Mouse (Mus musculus): Measurements from ENCODE around the gene Tepp. TPM values are rescaled to one million over a fixed set of nuclear protein-coding genes. Genes with fewer than 3 reads are reported as not detected.

The Tepp gene
- total RNA-seq, 2 experiments from 2014 or later: not detected

DNA sequence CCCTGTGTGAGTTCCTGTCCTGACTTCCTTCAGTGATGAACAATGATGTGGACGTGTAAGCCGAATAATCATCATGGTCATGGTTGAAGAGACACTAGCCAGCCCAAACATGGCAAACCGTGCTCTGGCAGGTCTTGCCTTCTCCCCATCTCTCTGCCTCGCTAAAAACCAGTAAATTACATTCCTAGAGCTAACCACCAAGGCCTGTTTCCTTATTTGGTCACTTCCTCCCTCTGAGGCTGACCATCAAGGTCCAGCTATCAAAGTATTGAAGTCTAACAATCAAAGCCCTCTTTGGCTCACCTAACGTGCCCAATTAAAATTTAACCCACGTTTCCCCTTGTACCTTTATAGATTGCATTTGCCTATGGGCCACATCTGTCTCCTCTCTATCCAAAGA is 51.9 kb downstream of the Tepp start:
- DNase-seq (ENCODE audit: low spot score): no peak

DNA sequence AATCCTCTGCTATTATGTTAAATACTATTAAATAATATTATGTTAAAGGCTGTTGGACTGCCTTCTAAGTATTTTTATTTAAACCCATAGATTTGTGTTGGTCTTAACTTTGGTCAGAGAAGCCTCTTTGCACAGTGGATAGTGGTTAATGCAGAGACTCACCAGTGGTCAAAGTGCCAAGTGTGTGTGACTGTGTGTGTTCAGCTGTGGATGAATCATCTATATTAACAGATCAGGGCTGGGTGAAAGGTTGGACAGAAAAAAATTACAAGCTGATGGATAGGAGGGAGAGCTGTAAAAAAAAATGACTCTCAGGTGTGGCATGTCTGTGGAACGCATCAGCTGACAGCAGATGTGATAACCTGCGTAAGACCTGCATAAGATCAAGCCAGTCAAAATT is 53.5 kb downstream of the Tepp start:
- no peak for DNase-seq (ENCODE audit: low spot score)

DNA sequence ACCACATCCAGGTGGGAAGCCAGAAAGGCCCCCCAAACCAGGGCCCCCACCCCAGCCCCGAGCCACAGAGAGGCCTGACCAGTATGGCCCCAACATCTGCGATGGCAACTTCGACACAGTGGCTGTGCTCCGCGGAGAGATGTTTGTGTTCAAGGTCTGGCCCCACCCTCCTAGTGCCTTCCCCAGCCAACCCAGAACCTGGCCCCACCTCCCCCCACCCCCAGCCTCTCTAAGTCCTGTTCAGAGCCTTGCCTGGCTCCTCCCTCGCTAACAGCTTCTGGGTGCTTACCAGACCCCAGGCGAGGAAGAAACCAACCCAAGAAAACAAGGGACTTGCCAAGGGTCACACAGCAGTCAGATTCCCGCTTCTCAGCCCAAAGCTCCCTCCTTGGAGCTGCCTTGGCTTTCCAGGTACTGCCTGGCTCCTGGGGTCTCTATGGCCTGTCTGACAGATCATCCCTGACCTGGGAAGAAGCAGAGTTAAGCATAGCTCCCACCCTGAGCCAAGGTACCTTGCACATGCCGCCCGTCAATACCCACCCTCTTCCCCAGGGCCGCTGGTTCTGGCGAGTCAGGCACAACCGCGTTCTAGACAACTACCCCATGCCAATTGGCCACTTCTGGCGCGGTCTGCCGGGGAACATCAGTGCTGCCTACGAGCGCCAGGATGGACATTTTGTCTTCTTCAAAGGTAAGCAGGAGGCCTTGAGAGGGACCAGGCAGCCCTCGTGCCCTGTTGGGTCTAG is 59.4 kb downstream of the Tepp start:
- no peak for DNase-seq (ENCODE audit: low spot score)

DNA sequence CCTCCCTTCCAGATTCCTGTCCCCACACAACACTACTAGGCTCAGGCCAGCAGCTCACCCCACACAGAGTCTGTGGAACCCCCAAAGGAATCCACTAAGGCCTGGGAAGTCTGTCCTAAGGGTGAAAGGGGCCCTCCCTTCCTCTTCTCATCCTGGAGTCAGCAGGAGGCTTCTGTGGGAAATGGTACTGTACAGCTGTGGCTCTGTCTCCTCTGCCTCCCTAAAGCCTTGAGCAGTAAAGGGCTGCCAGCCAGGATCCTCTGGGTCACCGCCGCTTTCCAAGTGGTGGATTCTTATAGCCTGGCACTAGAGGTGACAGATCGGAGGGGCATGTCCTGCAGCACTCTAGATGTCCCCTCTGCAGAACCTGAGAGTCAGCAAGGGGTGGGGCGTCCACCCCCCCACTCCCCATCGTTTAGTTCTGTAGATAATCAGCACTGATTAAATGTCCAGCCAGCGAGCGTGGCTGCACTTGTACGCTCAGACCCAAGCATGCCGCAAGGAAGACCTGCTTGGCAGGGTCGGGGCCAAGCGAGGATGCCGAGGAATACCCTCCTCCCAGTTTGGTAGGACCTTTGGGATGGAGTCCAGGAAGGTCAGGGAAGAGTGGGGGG is 63.1 kb downstream of the Tepp start:
- peak; percentile 44 for DNase-seq (ENCODE audit: low spot score)

DNA sequence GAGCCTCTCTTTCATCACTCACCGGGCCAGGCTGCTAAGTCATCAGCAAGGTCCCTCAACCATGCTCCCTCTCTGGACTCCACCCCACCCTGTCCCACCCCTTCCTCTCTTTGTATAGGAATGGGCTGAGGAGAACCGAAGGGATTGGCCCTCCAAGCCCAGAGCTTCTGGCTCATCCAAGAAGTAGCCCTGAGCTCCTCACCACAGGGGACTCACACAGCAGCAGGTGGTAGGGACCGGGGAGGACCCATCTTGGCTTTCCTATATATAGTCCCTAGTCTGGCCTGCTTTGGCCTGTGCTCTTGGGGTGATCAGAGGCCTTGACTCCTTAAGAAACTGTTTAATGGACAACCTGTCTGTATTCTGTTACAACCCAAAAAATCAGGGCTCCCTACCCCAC is 64.1 kb downstream of the Tepp start:
- no peak for DNase-seq (ENCODE audit: low spot score)

DNA sequence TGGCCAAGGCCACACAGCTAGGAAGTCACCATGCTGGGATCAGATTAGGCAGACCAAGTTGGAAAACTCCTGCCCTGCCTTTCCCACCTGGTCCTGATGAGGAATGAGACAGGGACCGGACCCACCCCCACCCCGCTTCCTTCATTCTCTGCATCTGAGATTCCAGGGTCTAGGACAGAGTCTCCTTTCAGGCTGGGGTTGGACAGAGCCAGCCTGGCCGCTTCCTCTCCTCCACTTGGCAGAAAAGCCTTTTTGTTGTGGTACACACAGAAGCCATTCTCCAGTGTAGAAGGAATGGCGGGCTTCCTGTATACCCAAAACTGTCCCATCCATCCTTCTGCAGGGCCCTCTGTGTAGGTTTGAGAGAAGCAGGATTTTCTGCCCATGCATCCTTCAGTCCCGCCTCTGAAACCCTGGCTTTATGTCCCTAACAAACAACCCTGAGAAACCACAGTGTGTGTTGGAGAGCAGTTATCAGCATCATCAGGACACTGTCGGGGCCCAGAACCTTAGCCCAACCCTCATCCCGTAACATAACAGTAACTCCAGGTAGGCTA is 65.1 kb downstream of the Tepp start:
- DNase-seq (ENCODE audit: low spot score): no peak

Other genes with a start within 250 kb of the Tepp start
- 1 to 10 TPM; 6.6 to 7.4 TPM for gene Katnb1, start 229.4 kb upstream of the Tepp start, total RNA-seq (2021)
- gene Kifc3, start 107.8 kb upstream of the Tepp start, total RNA-seq (2021): 10 to 100 TPM in 1 of 2 experiments, 1 to 10 TPM in 1; 8.7 to 14.5 TPM
- gene Cngb1, start 4.0 kb upstream of the Tepp start, total RNA-seq (2021): under 1 TPM; 0.05 to 0.07 TPM
- gene Zfp319, start 21.4 kb downstream of the Tepp start, total RNA-seq (2021): 1 to 10 TPM; 2.8 to 3.2 TPM
- 1 to 10 TPM; 4.8 to 5.7 TPM for gene Usb1, start 21.7 kb downstream of the Tepp start, total RNA-seq (2021)
- gene Mmp15, start 41.7 kb downstream of the Tepp start, total RNA-seq (2021): 10 to 100 TPM; 16.8 to 17.8 TPM
- gene Cfap20, start 124.3 kb downstream of the Tepp start, total RNA-seq (2021): 1 to 10 TPM; 6.0 to 6.5 TPM
- gene Csnk2a2, start 179.5 kb downstream of the Tepp start, total RNA-seq (2021): 10 to 100 TPM; 24.2 to 24.7 TPM
- not detected for gene Ccdc113, start 223.5 kb downstream of the Tepp start, total RNA-seq (2021)

All from gastrocnemius, adult 18-20 months (tissue).